Mouse (Mus musculus): ENCODE measurements around the gene Mms19.

The Mms19 gene

GRCm38 (mm10) chr19:41898860-41899259, 82.1 kb downstream of the Mms19 start:
- peak in 1 of 2 experiments; percentile 9 for DNase-seq (ENCODE audit: low spot score in 2 of 2)

DNA sequence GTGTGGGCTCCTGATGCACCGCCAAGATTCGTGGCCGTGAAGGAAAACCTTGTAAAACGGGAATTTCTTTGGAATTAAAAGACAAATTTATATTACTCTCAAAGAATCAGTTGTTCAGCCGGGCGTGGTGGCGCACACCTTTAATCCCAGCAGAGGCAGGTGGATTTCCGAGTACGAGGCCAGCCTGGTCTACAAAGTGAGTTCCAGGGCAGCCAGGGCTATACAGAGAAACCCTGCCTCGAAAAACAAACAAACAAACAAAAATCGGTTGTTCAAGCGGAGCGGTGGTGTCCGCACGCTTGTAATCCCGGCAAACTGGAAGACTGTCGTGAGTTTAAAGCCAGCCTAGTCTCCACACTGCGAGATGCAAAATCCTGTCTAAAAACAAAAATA, 84.6 kb downstream of the Mms19 start:
- DNase-seq (ENCODE audit: low spot score in 2 of 2), result no peak

DNA sequence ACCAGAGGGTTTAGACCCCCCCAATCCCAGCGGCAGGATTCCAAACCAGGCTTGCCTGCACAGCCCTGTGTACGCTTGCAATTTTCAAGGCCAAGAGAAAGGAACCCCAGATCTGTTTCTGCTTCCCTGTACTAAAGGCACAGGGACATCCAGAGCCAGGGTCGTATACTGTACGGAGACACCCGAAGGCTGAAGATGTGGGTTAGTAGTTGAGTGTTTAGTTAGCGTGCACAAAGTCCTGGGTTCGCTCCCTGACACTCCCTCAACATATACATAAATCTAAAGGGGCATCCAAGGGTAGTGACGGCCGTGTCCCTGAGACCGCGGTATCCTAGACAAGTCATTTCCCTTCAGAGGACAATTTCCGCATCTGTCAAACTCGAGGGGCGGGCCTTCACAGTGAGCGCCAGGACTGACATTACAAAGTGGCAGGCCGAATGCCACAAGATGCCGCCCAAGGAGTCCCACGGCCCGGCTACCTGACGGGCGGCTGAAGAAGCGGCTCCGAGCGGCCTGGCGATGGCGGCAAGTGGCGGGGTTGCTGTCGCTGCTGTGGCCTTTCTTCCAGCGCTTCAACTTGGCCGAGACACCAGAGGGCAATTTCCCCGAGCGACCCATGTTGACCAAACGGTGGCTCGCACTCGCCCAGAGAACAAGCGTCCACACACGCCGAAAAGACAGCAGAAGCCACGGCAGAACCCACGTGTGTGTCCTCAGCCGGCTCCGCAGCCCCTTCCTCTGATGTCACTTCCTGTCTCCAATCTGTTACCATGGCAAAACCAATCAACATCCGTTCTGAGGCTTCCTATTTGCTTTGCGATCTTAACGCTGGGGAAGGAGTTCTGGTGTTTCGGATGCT, 85.3 kb downstream of the Mms19 start, which contains the start of gene Rrp12:
Gene Rrp12, minus strand, starts transcription at position 714 of the 859 bp plus-strand sequence.
- peak; percentile 31 to 63 for DNase-seq (ENCODE audit: low spot score in 2 of 2)

DNA sequence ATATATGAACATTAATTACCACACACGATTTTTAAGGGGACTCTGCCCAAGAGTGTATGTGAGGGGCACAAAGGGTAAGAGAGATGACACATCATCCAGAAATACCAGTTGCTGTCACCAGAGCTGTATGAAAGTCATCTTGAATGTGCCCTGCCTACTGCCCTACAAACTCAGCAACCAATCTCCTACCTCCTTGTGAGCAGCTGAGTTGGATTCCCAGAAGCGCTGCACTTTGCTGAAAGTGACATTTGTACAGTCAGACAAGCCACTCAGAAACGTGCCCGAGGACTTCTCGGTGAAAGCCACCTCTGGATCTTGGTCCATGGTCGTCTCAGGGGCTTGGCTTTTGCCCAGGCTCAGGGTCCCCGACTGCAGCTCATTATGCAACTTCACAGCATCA, 86.0 kb downstream of the Mms19 start:
- DNase-seq (ENCODE audit: low spot score in 2 of 2), result no peak

Measured in cerebellum, postnatal 4 days (tissue).